Mouse (Mus musculus) cortical plate, adult 2 months (tissue): ENCODE measurements at regions not wholly inside any gene's neighbourhood (a gene's known extent, or its start where the extent isn't known, plus 50 kb on each side); places are given as distances from the start of the nearest gene placed in this dataset.

ENCODE experiments used
- H3K27ac ChIP-seq: fragments of 200-500 bp; 2 replicates; pipeline ENCODE4 v1.5.1; 2012; ENCODE audit warnings: low read length, control low read depth, inconsistent platforms; ENCODE audit not compliant: insufficient read depth
- H3K4me1 ChIP-seq: fragments of 200-500 bp; 2 replicates; pipeline ENCODE4 v1.6.1; 2011; ENCODE audit warnings: low read length; ENCODE audit not compliant: control insufficient read depth, insufficient read depth
- H3K4me3 ChIP-seq: fragments of 200-500 bp; 2 replicates; pipeline ENCODE4 v1.5.1; 2011; ENCODE audit warnings: mild to moderate bottlenecking, low read length, control low read depth; ENCODE audit not compliant: insufficient read depth
- CTCF ChIP-seq: fragments of 200-500 bp; IDR thresholded peaks from 2 replicates; pipeline ENCODE4 v1.5.1; 2011; ENCODE audit warnings: mild to moderate bottlenecking, control low read depth, low read length; ENCODE audit not compliant: insufficient read depth; ENCODE audit errors: extremely low read depth
- POLR2A ChIP-seq: fragments of 200-500 bp; IDR thresholded peaks from 2 replicates; pipeline ENCODE4 v1.6.1; 2011; ENCODE audit warnings: mild to moderate bottlenecking, low read length, control low read depth; ENCODE audit not compliant: insufficient read depth; ENCODE audit errors: extremely low read depth

- Histone ChIP-seq H3K4me1 (no peaks in the 10 kb centered on the region), H3K4me3 (no peak overlapping the region), H3K27ac (no peak overlapping the region)
- TF ChIP-seq POLR2A, result no peak
- no peak for TF ChIP-seq CTCF
These were observed 460.4 kb upstream of the 3110018I06Rik start for GRCm38 (mm10) chr12:107027842-107028549.

- no peak for TF ChIP-seq CTCF
- TF ChIP-seq POLR2A, result no peak
- Histone ChIP-seq H3K4me1 (no peaks in the 10 kb centered on the region), H3K4me3 (no peak overlapping the region), H3K27ac (no peak overlapping the region)
These were observed 459.4 kb upstream of the 3110018I06Rik start for GRCm38 (mm10) chr12:107028985-107029384.

- TF ChIP-seq CTCF (no peak), POLR2A (no peak)
- Histone ChIP-seq H3K4me3 (no peak overlapping the region), H3K27ac (no peak overlapping the region), H3K4me1 (no peaks in the 10 kb centered on the region)
These were observed 452.1 kb upstream of the 3110018I06Rik start for GRCm38 (mm10) chr12:107036357-107036756.

GRCm38 (mm10) chr12:107041927-107042652, 446.3 kb upstream of the 3110018I06Rik start:
- Histone ChIP-seq H3K4me1 (0 out of 2 replicates have a peak, but pooled peaks cover under 1% of the 10 kb centered on the region), H3K4me3 (no peak overlapping the region), H3K27ac (no peak overlapping the region)
- TF ChIP-seq CTCF, result no peak
- TF ChIP-seq POLR2A, result no peak

GRCm38 (mm10) chr12:107046496-107046895, 441.9 kb upstream of the 3110018I06Rik start:
- TF ChIP-seq POLR2A, result no peak
- TF ChIP-seq CTCF, result no peak
- Histone ChIP-seq H3K27ac (no peak overlapping the region), H3K4me3 (no peak overlapping the region), H3K4me1 (0 out of 2 replicates have a peak, but pooled peaks cover 2% of the 10 kb centered on the region)

GRCm38 (mm10) chr12:107047059-107047531, 441.3 kb upstream of the 3110018I06Rik start:
- TF ChIP-seq CTCF (no peak), POLR2A (no peak)
- H3K4me1 ChIP-seq, result 0 out of 2 replicates have a peak, but pooled peaks cover 2% of the 10 kb centered on the region
- 0 out of 2 replicates have a peak overlapping the region, but pooled peaks have one; percentile 15 for H3K27ac ChIP-seq
- peak overlapping the region; percentile 2; the same call in 1 of the 2 replicates for H3K4me3 ChIP-seq

- Histone ChIP-seq H3K27ac (no peak overlapping the region), H3K4me3 (no peak overlapping the region), H3K4me1 (0 out of 2 replicates have a peak, but pooled peaks cover 2% of the 10 kb centered on the region)
- TF ChIP-seq CTCF, result no peak
- no peak for TF ChIP-seq POLR2A
These were observed 437.4 kb upstream of the 3110018I06Rik start for GRCm38 (mm10) chr12:107050891-107051635.

GRCm38 (mm10) chr12:107052136-107052535, 436.3 kb upstream of the 3110018I06Rik start:
- no peak overlapping the region for H3K27ac ChIP-seq
- TF ChIP-seq CTCF, result no peak
- TF ChIP-seq POLR2A, result no peak
- 0 out of 2 replicates have a peak, but pooled peaks cover 2% of the 10 kb centered on the region for H3K4me1 ChIP-seq
- no peak overlapping the region for H3K4me3 ChIP-seq

- TF ChIP-seq CTCF, result no peak
- TF ChIP-seq POLR2A, result no peak
- H3K4me3 ChIP-seq, result no peak overlapping the region
- no peak overlapping the region for H3K27ac ChIP-seq
- no peaks in the 10 kb centered on the region for H3K4me1 ChIP-seq
These were observed 431.9 kb upstream of the 3110018I06Rik start for GRCm38 (mm10) chr12:107056553-107056952.

- Histone ChIP-seq H3K4me1 (no peaks in the 10 kb centered on the region), H3K4me3 (no peak overlapping the region), H3K27ac (no peak overlapping the region)
- no peak for TF ChIP-seq CTCF
- no peak for TF ChIP-seq POLR2A
These were observed 427.9 kb upstream of the 3110018I06Rik start for GRCm38 (mm10) chr12:107060514-107060913.
